Mouse (Mus musculus) cerebellum, adult 2 months (tissue): Measurements from ENCODE around the gene Uhmk1.

ENCODE experiments used
- CTCF ChIP-seq: fragments of 200-500 bp; IDR thresholded peaks from 2 replicates; pipeline ENCODE4 v1.5.1; 2011; ENCODE audit warnings: low read depth, mild to moderate bottlenecking, control low read depth, low read length, moderate library complexity, borderline replicate concordance; ENCODE audit not compliant: insufficient read depth
- POLR2A ChIP-seq: fragments of 200-500 bp; IDR thresholded peaks from 2 replicates; pipeline ENCODE4 v1.6.1; 2011; ENCODE audit warnings: low read length, control low read depth, borderline replicate concordance; ENCODE audit not compliant: insufficient read depth

GRCm38 (mm10) chr1:170218091-170218884 lies 3.1 kb upstream of the Uhmk1 start:
- TF ChIP-seq POLR2A (no peak), CTCF (no peak)
